Mouse (Mus musculus) CH12.LX (cell line): ENCODE results near the gene BC004004. TPM values are rescaled to one million over a fixed set of nuclear protein-coding genes. Genes with fewer than 3 reads are reported as not detected.

Experiments used
- DNase-seq: peaks from one replicate; pipeline ENCODE4 v3.0.0-alpha.2; 2013; ENCODE audit errors: extremely low read depth
- H3K27ac ChIP-seq: 2 replicates; pipeline ENCODE4 v1.5.1; 2012; ENCODE audit warnings: low read depth, mild to moderate bottlenecking, control low read depth, moderate library complexity; ENCODE audit not compliant: insufficient read depth
- H3K27me3 ChIP-seq: replicated peaks from 2 replicates; pipeline ENCODE3; 2012; ENCODE audit warnings: inconsistent platforms
- H3K36me3 ChIP-seq, 2 experiments: replicated peaks in 1 of 2; 2 replicates each; pipeline versions ENCODE3 to v1.6.1; 2012; ENCODE audit warnings: inconsistent platforms in 1 of 2, low read length in 1 of 2, mild to moderate bottlenecking in 1 of 2, mixed read lengths in 1 of 2, moderate library complexity in 1 of 2; ENCODE audit not compliant: control insufficient read depth in 1 of 2, insufficient read depth in 1 of 2
- H3K4me1 ChIP-seq, 2 experiments: 2 replicates each; pipeline ENCODE4 v1.6.1; 2012; ENCODE audit warnings: inconsistent platforms in 1 of 2, moderate library complexity in 1 of 2; ENCODE audit not compliant: insufficient read depth in 2 of 2, control insufficient read depth in 1 of 2
- H3K4me2 ChIP-seq: 2 replicates; pipeline ENCODE4 v1.6.1; 2012; ENCODE audit warnings: low read depth, mild to moderate bottlenecking, control low read depth; ENCODE audit not compliant: poor library complexity, insufficient read depth, severe bottlenecking
- H3K4me3 ChIP-seq, 3 experiments: fragments of 150-350 bp in 1 of 3; sonication (generic) in 1 of 3; replicated peaks in 1 of 3; 2 replicates each; pipeline versions ENCODE3 to v1.5.1; 2011 to 2012; ENCODE audit warnings: low read depth in 2 of 3, low read length in 2 of 3, mild to moderate bottlenecking in 2 of 3, moderate library complexity in 2 of 3, control low read depth in 1 of 3, improper control_type of control experiment in 1 of 3, inconsistent platforms in 1 of 3, mixed read lengths in 1 of 3; ENCODE audit not compliant: poor library complexity in 1 of 3
- H3K79me2 ChIP-seq: replicated peaks from 2 replicates; pipeline ENCODE4 v1.6.1; 2012; ENCODE audit warnings: mild to moderate bottlenecking, moderate library complexity; ENCODE audit not compliant: control insufficient read depth, poor library complexity, insufficient read depth, severe bottlenecking; ENCODE audit errors: extremely low read depth
- H3K9ac ChIP-seq: 2 replicates; pipeline ENCODE4 v1.6.1; 2012; ENCODE audit warnings: low read depth, mild to moderate bottlenecking, control low read depth, moderate library complexity; ENCODE audit not compliant: insufficient read depth
- H3K9me3 ChIP-seq: replicated peaks from 2 replicates; pipeline ENCODE3; 2012; ENCODE audit warnings: low read length, inconsistent platforms, mixed read lengths
- BHLHE40 ChIP-seq: IDR thresholded peaks from 2 replicates; pipeline ENCODE4 v1.6.1; 2011; ENCODE audit warnings: mild to moderate bottlenecking, low read depth, low read length, improper control_type of control experiment
- CHD2 ChIP-seq: IDR thresholded peaks from 2 replicates; pipeline ENCODE4 v1.6.1; 2011; ENCODE audit warnings: low read length, improper control_type of control experiment
- ELF1 ChIP-seq: IDR thresholded peaks from 2 replicates; pipeline ENCODE4 v1.6.1; 2014; ENCODE audit warnings: low read depth, mild to moderate bottlenecking, inconsistent platforms, low read length, improper control_type of control experiment
- GABPA ChIP-seq: IDR thresholded peaks from 2 replicates; pipeline ENCODE4 v1.6.1; 2012; ENCODE audit warnings: low read depth, low read length, improper control_type of control experiment, inconsistent platforms; ENCODE audit not compliant: insufficient replicate concordance
- HCFC1 ChIP-seq: IDR thresholded peaks from 2 replicates; pipeline ENCODE4 v1.6.1; 2012; ENCODE audit warnings: low read depth, mild to moderate bottlenecking, inconsistent platforms, low read length, improper control_type of control experiment
- IRF4 ChIP-seq: IDR thresholded peaks from 2 replicates; pipeline ENCODE4 v1.6.1; 2014; ENCODE audit warnings: low read depth, mild to moderate bottlenecking, inconsistent platforms, low read length, improper control_type of control experiment
- JUN ChIP-seq: IDR thresholded peaks from 2 replicates; pipeline ENCODE4 v1.6.1; 2011; ENCODE audit warnings: low read depth, mild to moderate bottlenecking, low read length, improper control_type of control experiment, moderate library complexity; ENCODE audit not compliant: insufficient read depth
- KAT2A ChIP-seq: IDR thresholded peaks from 2 replicates; pipeline ENCODE4 v1.6.1; 2012; ENCODE audit warnings: low read length, improper control_type of control experiment, inconsistent platforms; ENCODE audit not compliant: insufficient replicate concordance
- MAFK ChIP-seq: IDR thresholded peaks from 2 replicates; pipeline ENCODE4 v1.6.1; 2011; ENCODE audit warnings: low read length, improper control_type of control experiment; ENCODE audit not compliant: insufficient replicate concordance
- MAX ChIP-seq: IDR thresholded peaks from 2 replicates; pipeline ENCODE4 v1.6.1; 2011; ENCODE audit warnings: low read length, improper control_type of control experiment
- MAZ ChIP-seq: IDR thresholded peaks from 2 replicates; pipeline ENCODE4 v1.6.1; 2012; ENCODE audit warnings: low read depth, mild to moderate bottlenecking, inconsistent platforms, low read length, improper control_type of control experiment, moderate library complexity
- MXI1 ChIP-seq: IDR thresholded peaks from 2 replicates; pipeline ENCODE4 v1.6.1; 2011; ENCODE audit warnings: mild to moderate bottlenecking, low read depth, low read length, improper control_type of control experiment
- MYC ChIP-seq: IDR thresholded peaks from 2 replicates; pipeline ENCODE4 v1.6.1; 2011; ENCODE audit warnings: low read depth, mild to moderate bottlenecking, improper control_type of control experiment, low read length
- NELFE ChIP-seq: IDR thresholded peaks from 2 replicates; pipeline ENCODE4 v1.6.1; 2011; ENCODE audit warnings: low read depth, low read length, improper control_type of control experiment
- PAX5 ChIP-seq: IDR thresholded peaks from 2 replicates; pipeline ENCODE4 v1.6.1; 2012; ENCODE audit warnings: low read length, inconsistent platforms, mixed read lengths
- SMC3 ChIP-seq: IDR thresholded peaks from 2 replicates; pipeline ENCODE4 v1.6.1; 2011; ENCODE audit warnings: low read depth, low read length, improper control_type of control experiment
- TBP ChIP-seq: conservative IDR thresholded peaks from 2 replicates; pipeline ENCODE4 v1.6.1; 2011; ENCODE audit warnings: low read depth, low read length, improper control_type of control experiment
- TCF12 ChIP-seq: IDR thresholded peaks from 2 replicates; pipeline ENCODE4 v1.6.1; 2014; ENCODE audit warnings: low read depth, mild to moderate bottlenecking, inconsistent platforms, low read length, improper control_type of control experiment
- UBTF ChIP-seq: IDR thresholded peaks from 2 replicates; pipeline ENCODE4 v1.6.1; 2012; ENCODE audit warnings: low read depth, mild to moderate bottlenecking, inconsistent platforms, low read length, improper control_type of control experiment, moderate library complexity
- USF1 ChIP-seq: IDR thresholded peaks from 2 replicates; pipeline ENCODE4 v1.6.1; 2014; ENCODE audit warnings: low read depth, mild to moderate bottlenecking, inconsistent platforms, low read length, improper control_type of control experiment
- ZMIZ1 ChIP-seq: IDR thresholded peaks from 2 replicates; pipeline ENCODE4 v1.6.1; 2012; ENCODE audit warnings: low read depth, mild to moderate bottlenecking, inconsistent platforms, low read length, improper control_type of control experiment
- ZNF384 ChIP-seq: IDR thresholded peaks from 2 replicates; pipeline ENCODE4 v1.6.1; 2012; ENCODE audit warnings: low read depth, low read length, improper control_type of control experiment, inconsistent platforms
- dilution Hi-C: fragments of 300-500 bp; cut with MboI; formaldehyde crosslinking; loops from 2 replicates; pipeline ENCODE4 v1.14.3; 2020; ENCODE audit warnings: low sequenced_read_pairs; ENCODE audit not compliant: extremely low pct_unique_long_range_greater_than_20kb, extremely low pct_ligation_motif_present
- in situ Hi-C: fragments of 300-500 bp; cut with MboI; formaldehyde crosslinking; loops from 3 replicates; pipeline ENCODE4 v1.14.3; 2019; ENCODE audit warnings: low sequenced_read_pairs, low pct_ligation_motif_present, low pct_unique_long_range_greater_than_20kb, mixed read lengths
- polyA plus RNA-seq: library from polyadenylated mRNA; unstranded; fragments of >175 nt; gene quantifications from 2 replicates; pipeline ENCODE4 v1.2.1, GENCODE M21; 2012; ENCODE audit warnings: low read depth; ENCODE audit not compliant: insufficient read length
- total RNA-seq, 2 experiments: library from RNA; depleted of rRNA; stranded (reverse); fragments of 300-350 nt in 1 of 2; fragments of >200 nt in 1 of 2; gene quantifications; 2 replicates each; pipeline ENCODE4 v1.2.3; 2012 to 2014

The BC004004 gene
- total and polyA plus RNA-seq, 3 experiments = 67.9 to 89.1 (median 75.1) TPM

DNA sequence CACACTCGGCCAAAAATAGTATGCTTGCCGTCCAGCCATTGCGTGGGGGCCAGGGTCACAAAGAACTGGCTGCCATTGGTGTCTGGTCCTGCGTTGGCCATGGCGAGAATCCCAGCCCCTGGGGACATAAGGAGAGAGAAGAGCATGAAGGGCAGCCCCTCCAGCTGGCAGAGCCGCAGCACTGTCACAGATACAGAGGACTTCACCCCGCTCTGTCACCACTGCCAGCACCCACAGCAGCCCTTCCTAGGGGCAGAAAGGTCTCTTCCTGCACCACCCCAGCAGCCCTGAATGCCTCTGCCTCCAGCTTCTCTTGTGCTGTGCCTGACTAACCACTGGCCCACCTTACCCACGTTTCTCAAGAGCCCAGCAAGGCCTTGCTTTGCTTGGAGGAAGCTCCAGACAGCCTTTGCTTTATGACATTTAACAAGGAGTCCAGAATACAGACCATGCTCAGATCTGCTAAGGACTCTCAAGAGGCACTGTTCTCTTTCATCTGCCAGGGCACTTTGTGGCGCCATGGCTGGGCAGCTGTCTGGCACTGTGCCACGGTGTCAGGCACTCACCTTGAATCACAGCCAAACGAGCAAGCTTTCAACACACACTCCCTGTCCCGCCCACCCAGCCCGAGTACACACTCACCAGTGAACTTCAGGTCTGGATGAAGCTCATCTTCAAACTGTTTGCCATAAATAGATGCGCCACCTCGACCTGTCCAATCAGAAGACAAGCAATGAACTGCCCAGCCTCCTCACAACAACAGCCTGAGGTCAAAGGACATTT lies 16.8 kb upstream of the BC004004 start:
- DNase-seq = no peak
- TF ChIP-seq MAX (no peak), NELFE (no peak), SMC3 (no peak), UBTF (no peak), HCFC1 (no peak), PAX5 (no peak), KAT2A (no peak), TCF12 (no peak), MXI1 (no peak), MYC (no peak), ZNF384 (no peak), BHLHE40 (no peak), JUN (no peak), USF1 (no peak)
- no peak overlapping the region for H3K9ac ChIP-seq
- H3K36me3 ChIP-seq = peaks cover 56 to 81% of the 10 kb centered on the region in 2 experiments
- in situ Hi-C loops (no loop called here), dilution Hi-C loops (no loop called here)
- peaks cover 29% of the 10 kb centered on the region for H3K79me2 ChIP-seq
- peaks cover 8 to 20% of the 10 kb centered on the region in 2 experiments for H3K4me1 ChIP-seq
- H3K4me2 ChIP-seq = no peak overlapping the region
- H3K9me3 ChIP-seq = no peaks in the 10 kb centered on the region
- no peaks in the 10 kb centered on the region for H3K27me3 ChIP-seq
- H3K27ac ChIP-seq = no peak overlapping the region
- H3K4me3 ChIP-seq = no peak overlapping the region

DNA sequence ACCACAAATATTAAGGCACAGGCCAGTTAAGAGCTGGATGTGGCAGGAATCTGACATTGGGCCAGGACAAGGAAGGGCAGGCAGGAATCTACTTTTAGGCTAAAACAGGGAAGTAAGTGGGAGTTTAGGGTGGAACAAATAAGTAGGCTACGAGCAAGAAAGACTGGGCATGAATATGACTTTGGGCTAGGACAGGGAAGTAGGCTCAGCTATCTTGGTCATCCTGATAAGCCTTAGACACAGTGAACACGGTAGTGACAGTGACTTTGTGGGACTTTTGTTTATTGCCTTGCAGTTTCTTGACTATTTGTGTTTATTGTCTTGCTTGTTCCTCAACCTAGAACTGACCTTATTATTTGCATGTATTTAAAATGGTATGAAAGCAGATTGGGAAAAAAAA lies 15.4 kb upstream of the BC004004 start:
- no peaks in the 10 kb centered on the region for H3K27me3 ChIP-seq
- dilution Hi-C loops = no loop called here
- H3K9ac ChIP-seq = no peak overlapping the region
- H3K4me1 ChIP-seq = peaks cover 8 to 33% of the 10 kb centered on the region in 2 experiments
- H3K79me2 ChIP-seq = peaks cover 43% of the 10 kb centered on the region
- no peak overlapping the region for H3K27ac ChIP-seq
- TF ChIP-seq GABPA (no peak), MAFK (no peak), HCFC1 (no peak), IRF4 (no peak), CHD2 (no peak), MAZ (no peak), ZMIZ1 (no peak), ELF1 (no peak), TBP (no peak)
- TF ChIP-seq, all 38 proteins: peak for 0
- Histone ChIP-seq H3K4me3 (no peak overlapping the region), H3K4me2 (no peak overlapping the region), H3K9me3 (no peaks in the 10 kb centered on the region), H3K36me3 (peaks cover 70 to 89% of the 10 kb centered on the region in 2 experiments)
- in situ Hi-C loops = no loop called here
- no peak for DNase-seq
